Mouse (Mus musculus): Measurements from ENCODE around the gene Mrpl22.
"Not testable (repeated sequence)": the region's sequence is repeated elsewhere in the genome, so short reads cannot be mapped to it uniquely, and the experiment has no call there.

Gene Mrpl22

GRCm38 (mm10) chr11:58179986-58180385 lies 8.5 kb downstream of the Mrpl22 start:
- DNase-seq (ENCODE audit: low read depth in 2 of 2, low spot score in 2 of 2) = not testable (repeated sequence)

DNA sequence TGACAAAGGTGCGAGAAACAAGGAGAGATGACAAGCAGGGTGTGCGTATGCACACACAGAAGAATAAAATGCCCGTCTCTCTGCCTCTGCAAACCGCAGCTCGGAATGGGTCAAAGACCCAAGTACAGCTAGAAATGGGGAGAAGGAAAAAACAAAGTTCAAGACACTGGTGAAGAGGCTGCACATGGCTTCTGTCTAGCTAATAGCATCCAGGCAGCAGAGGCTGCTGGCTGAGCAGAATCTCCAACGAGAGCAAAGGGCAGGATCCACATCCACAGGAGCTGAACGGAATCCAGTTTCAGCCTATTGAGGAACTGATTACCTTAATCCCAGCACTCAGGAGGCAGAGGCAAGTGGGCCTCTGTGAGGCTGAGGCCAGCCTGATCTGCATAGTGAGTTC lies 9.3 kb downstream of the Mrpl22 start:
- no peak for DNase-seq (ENCODE audit: low read depth in 2 of 2, low spot score in 2 of 2)

DNA sequence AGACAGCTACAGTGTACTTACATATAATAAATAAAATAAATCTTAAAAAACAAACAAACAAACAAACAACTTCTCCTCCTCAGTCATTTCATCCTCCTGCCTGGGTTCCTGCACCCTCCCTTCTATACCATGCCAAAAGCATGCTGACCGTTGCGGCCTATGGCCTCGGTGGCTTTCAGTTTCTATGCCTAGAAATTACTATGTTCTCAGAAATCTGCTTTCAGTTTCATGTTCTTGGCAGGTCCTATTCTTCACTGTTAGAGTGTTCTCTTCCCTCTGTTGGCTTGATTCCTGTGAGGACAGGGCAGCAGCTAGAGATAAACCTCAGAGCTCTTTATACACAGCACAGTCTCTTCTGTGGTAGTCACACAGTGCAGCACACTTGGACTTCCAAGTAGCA lies 12.1 kb downstream of the Mrpl22 start:
- no peak for DNase-seq (ENCODE audit: low read depth in 2 of 2, low spot score in 2 of 2)

DNA sequence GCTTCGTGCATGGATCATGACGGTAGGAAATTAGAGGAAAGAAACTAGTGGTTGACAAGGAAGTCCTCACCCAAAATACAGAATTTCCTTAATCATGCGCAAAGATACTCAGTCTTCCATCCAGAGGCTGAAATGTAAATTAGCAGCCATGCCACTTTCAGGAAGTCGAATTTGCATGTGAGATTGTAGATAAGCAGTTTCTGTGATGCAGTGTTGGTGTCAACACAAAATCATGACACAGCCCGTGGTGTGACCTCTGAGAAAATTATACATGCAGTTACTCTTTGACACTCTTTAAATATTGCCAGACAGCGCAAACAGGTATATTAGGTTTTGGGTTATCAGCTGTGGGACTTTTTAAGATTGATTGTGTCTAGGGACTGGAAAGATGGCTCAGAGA lies 18.2 kb downstream of the Mrpl22 start:
- no peak for DNase-seq (ENCODE audit: low read depth in 2 of 2, low spot score in 2 of 2)

- DNase-seq (ENCODE audit: low read depth in 2 of 2, low spot score in 2 of 2) = no peak
These were observed 21.9 kb downstream of the Mrpl22 start for GRCm38 (mm10) chr11:58193326-58193725.

DNA sequence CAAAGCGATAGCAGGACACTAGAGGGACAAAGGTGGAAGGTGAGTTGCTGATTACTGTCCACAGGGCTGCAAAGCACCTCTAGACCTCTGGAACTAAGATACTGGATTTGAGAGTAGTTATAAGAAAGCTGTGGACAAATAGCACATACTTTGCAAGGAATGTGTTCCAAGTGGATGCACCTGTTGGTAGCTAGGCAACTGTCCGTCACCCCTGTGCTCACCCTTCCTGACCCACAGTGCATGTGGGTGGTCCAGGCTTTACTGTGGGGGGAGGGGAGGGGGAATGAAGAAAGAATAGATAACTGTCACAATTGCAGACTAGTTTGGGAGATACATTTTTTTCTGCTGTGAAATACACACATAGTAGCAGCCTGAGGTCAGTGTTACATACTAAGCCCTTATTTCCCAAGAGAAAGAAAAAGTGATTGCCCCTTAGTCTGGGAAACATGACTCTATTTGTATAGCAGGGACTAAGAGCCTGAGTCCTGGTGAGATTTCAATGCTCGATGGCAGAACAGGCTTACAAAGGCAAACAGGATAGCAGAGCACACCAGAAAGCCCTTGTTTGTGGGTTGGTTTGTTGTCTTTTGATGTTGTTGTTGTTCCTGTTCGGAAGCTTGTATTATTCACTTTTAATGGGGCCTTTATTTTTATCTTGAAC lies 22.5 kb downstream of the Mrpl22 start:
- no peak for DNase-seq (ENCODE audit: low read depth in 2 of 2, low spot score in 2 of 2)

- DNase-seq (ENCODE audit: low read depth in 2 of 2, low spot score in 2 of 2) = no peak
These were observed 27.2 kb downstream of the Mrpl22 start for GRCm38 (mm10) chr11:58198663-58199062.

DNA sequence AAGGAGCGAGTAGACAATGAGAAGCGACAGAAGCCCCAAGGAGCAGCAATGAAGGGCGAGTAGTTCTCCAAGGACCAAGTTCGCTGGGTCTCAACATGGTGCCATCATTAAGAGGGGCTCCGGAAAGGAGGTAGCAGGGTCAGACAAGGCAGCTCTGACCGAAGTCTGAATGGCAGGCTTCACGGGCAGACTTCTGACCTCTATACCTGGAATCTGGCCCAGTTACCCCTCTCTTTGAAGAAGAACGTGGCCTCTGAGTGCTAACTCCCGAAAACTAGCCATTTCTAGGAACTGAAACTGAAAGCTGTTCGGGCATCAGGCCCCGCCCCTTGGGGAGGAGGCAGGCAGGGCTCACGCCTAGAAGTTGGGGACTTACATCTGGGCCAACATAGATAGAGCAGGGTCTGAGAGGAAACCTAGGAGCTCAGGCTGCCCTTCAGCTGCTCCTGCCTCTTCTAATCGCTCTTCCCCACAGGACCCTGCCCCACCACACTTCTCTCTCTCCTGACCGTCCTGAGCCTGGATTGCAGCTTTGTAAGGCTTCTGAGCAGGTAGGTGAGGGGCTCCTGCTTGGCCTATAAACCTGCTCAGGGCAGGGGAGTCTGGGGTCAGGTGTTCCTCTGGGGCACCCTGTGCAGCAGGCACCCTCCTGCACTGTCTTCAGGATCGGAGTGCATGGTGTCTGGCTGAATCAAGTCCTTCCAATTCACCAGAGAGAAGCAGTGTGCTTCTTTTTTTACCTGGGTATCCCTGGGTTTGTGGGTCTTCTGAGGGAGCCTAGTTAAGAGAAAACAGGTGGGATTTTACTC lies 28.0 kb downstream of the Mrpl22 start, which contains the start of the genes Igtp and Irgm2:
TSS of gene Igtp (plus strand) at position 328 of the 809 bp plus-strand sequence.
TSS of gene Irgm2 (plus strand) at position 390 of the 809 bp plus-strand sequence.
- peak; percentile 70 to 84 for DNase-seq (ENCODE audit: low read depth in 2 of 2, low spot score in 2 of 2)

- DNase-seq (ENCODE audit: low read depth in 2 of 2, low spot score in 2 of 2) = no peak
These were observed 28.8 kb downstream of the Mrpl22 start for GRCm38 (mm10) chr11:58200226-58200625.

DNA sequence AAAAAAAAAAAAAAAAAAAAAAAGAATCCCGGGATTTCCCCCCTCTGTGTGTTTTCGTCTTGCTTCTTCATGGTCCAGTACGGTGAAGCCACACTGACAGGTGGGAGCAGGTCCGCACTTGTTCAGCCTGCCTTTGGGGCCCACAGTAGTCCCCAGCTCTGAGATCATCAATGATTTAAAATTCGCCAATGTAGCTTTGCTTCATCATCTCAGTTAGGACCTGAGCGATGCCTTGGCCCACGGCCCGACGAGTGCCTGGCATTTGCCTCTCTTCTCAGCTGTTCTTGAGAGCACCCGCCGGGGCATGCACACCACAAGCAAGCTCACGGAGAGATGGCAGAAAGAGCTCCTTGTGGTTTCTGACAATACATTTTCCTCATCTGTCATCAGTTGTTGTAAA lies 29.6 kb downstream of the Mrpl22 start:
- DNase-seq (ENCODE audit: low read depth in 2 of 2, low spot score in 2 of 2) = peak in 1 of 2 experiments; percentile 35

DNA sequence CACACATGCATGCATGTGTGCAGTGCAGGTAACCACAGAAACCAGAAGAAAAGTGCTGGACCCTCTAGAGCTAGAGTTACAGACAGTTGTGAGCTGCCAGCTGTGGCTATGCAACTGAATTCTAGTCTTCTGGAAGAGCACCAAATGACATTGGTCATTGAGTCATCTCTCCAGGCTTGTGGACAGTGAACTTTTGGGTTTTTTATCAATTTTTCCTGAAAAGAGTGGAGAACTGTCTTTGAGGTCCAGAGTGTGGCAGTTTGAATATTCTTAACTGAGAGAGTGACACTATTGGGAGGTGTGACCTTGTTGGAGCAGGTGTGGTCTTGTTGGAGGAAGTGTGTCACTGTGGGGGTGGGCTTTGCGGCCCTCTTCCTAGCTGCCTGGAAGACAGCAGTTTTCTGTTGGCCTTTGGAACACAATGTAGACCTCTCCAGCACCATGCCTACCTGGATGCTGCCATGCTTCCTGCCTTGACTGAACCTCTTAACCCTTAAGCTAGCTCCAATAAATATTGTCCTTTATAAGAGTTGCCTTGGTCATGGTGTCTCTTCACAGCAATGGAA lies 38.9 kb downstream of the Mrpl22 start:
- no peak for DNase-seq (ENCODE audit: low read depth in 2 of 2, low spot score in 2 of 2)

GRCm38 (mm10) chr11:58211062-58211681 lies 39.7 kb downstream of the Mrpl22 start:
- DNase-seq (ENCODE audit: low read depth in 2 of 2, low spot score in 2 of 2) = no peak

- DNase-seq (ENCODE audit: low read depth in 2 of 2, low spot score in 2 of 2) = no peak
These were observed 40.2 kb downstream of the Mrpl22 start for GRCm38 (mm10) chr11:58211682-58212067.

GRCm38 (mm10) chr11:58213673-58214342 lies 42.3 kb downstream of the Mrpl22 start:
- no peak for DNase-seq (ENCODE audit: low read depth in 2 of 2, low spot score in 2 of 2)

GRCm38 (mm10) chr11:58214391-58215048 lies 43.1 kb downstream of the Mrpl22 start:
- peak; percentile 65 to 79 for DNase-seq (ENCODE audit: low read depth in 2 of 2, low spot score in 2 of 2)

GRCm38 (mm10) chr11:58215049-58215430 lies 43.6 kb downstream of the Mrpl22 start:
- not testable (repeated sequence) for DNase-seq (ENCODE audit: low read depth in 2 of 2, low spot score in 2 of 2)

- DNase-seq (ENCODE audit: low read depth in 2 of 2, low spot score in 2 of 2) = no peak
These were observed 44.4 kb downstream of the Mrpl22 start for GRCm38 (mm10) chr11:58215814-58216213.

DNA sequence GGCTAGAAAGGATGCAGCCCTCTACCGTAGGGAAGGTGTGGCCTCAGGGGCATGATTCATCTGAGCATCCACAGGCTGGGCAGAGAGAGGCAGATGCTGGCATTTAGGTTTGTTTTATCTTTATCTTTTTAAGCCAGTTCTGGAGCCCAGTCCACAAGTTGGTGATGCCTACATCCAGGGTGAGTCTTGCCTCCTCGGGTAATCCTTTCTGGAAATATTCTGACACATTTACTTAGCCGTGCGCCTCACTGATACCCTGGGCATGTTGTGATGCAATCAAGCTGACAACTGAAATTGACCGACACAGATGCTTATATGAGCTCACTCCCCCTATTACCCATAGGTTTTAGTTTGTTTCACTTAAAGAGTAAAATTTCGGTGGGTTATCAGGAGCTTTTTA lies 45.4 kb downstream of the Mrpl22 start:
- DNase-seq (ENCODE audit: low read depth in 2 of 2, low spot score in 2 of 2) = no peak

- DNase-seq (ENCODE audit: low read depth in 2 of 2, low spot score in 2 of 2) = no peak
These were observed 52.3 kb downstream of the Mrpl22 start for GRCm38 (mm10) chr11:58223751-58224150.

- DNase-seq (ENCODE audit: low read depth in 2 of 2, low spot score in 2 of 2) = peak in 1 of 2 experiments; percentile 33
These were observed 52.9 kb downstream of the Mrpl22 start for GRCm38 (mm10) chr11:58224313-58224712.

Data from CD8-positive naive resting alpha-beta T cell, adult 2 months (primary cell).